Mouse (Mus musculus) forebrain, embryonic 12.5 days (tissue): ENCODE results near the gene C1qa. TPM values are rescaled to one million over a fixed set of nuclear protein-coding genes. Genes with fewer than 3 reads are reported as not detected.

ENCODE experiments used
- ATAC-seq: fragments of 200-750 bp; cut with Nextera tagmentation; 2 replicates; pipeline ENCODE4 v1.8.0; 2017; ENCODE audit warnings: moderate TSS enrichment; ENCODE audit not compliant: low FRiP score
- H3K27ac ChIP-seq: fragments of 300-500 bp; sonication (generic); 2 replicates; pipeline ENCODE4 v1.5.1; 2016; ENCODE audit warnings: mild to moderate bottlenecking
- H3K27me3 ChIP-seq: fragments of 300-500 bp; sonication (generic); 2 replicates; pipeline ENCODE4 v1.6.1; 2016; ENCODE audit warnings: mild to moderate bottlenecking
- H3K36me3 ChIP-seq: fragments of 300-500 bp; sonication (generic); replicated peaks from 2 replicates; pipeline ENCODE4 v1.6.1; 2016; ENCODE audit warnings: mild to moderate bottlenecking
- H3K4me1 ChIP-seq: fragments of 300-500 bp; sonication (generic); 2 replicates; pipeline ENCODE4 v1.6.1; 2016
- H3K4me2 ChIP-seq: fragments of 300-500 bp; sonication (generic); 2 replicates; pipeline ENCODE4 v1.6.1; 2016; ENCODE audit warnings: mild to moderate bottlenecking, moderate library complexity
- H3K4me3 ChIP-seq: fragments of 300-500 bp; sonication (generic); replicated peaks from 2 replicates; pipeline ENCODE4 v1.5.1; 2016; ENCODE audit warnings: mild to moderate bottlenecking
- H3K9ac ChIP-seq: fragments of 300-500 bp; sonication (generic); 2 replicates; pipeline ENCODE4 v1.6.1; 2016; ENCODE audit warnings: mild to moderate bottlenecking
- H3K9me3 ChIP-seq: fragments of 300-500 bp; sonication (generic); 2 replicates; pipeline ENCODE4 v1.6.1; 2016
- WGBS: fragments of 180-500 bp; shearing (Covaris S2); methylation state at CpG from one replicate; pipeline ENCODE4 v1.1.7; 2016; 5-methylcytosine and 5-hydroxymethylcytosine counted together
- polyA plus RNA-seq: library from polyadenylated mRNA; unstranded; fragments of >200 nt; fragmentation: Nextera tagmentation; extraction: Ambion mirVana; gene quantifications from 2 replicates; pipeline ENCODE4 v1.2.1, GENCODE M21; 2016

Gene C1qa
- polyA plus RNA-seq, 1 experiment from 2014 or later, result 12.0 TPM

DNA sequence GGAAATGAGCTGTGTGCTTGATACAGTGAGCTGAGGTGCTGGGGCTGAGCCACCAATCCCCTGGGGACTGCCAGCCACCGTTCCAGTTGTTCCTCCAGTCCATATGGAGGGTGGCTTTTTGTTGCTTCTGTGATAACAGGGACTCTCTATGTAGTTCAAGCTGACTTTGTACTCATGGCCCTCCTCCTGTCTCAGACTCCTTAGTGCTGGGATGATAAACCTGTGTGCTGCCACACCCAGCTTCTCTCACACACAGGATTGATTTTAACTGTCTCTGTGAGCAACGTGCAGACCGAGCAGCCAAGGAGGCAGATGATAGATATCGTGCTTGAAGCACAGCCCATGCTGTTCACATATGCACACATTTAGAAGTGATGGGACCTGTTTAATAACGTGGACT, 46.5 kb downstream of the C1qa start:
- WGBS, result 82% methylated on average over 5 of the region's 5 CpGs
- H3K27ac ChIP-seq, result no peak overlapping the region
- no peaks in the 10 kb centered on the region for H3K36me3 ChIP-seq
- H3K4me3 ChIP-seq, result no peak overlapping the region
- no peaks in the 10 kb centered on the region; the same call in 1 of the 2 replicates for H3K27me3 ChIP-seq
- H3K4me1 ChIP-seq, result peaks cover 3% of the 10 kb centered on the region; the same call in 1 of the 2 replicates
- ATAC-seq, result no peak
- H3K9ac ChIP-seq, result no peak overlapping the region
- H3K9me3 ChIP-seq, result no peaks in the 10 kb centered on the region
- no peak overlapping the region for H3K4me2 ChIP-seq

DNA sequence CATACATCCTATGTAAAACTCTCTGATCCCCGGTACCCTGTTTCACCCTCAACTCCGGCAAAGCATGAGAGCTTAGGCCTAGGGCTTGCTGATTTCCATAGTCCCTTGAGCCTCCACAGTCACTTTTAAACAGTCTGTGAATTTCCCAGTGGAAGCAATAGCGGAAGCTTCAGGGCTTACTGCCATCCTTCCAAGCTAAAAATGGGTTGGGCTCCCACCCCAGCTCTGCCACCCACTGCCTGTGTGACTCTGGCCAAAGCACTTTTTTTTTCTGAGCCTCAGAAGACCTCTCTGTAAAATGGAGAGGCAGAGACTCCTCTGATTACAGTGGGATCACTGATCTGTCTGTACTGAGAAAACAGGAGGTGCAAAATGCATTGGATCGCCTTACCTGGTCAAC, 50.0 kb downstream of the C1qa start:
- H3K27ac ChIP-seq, result no peak overlapping the region
- 74% methylated on average over 4 of the region's 4 CpGs for WGBS

DNA sequence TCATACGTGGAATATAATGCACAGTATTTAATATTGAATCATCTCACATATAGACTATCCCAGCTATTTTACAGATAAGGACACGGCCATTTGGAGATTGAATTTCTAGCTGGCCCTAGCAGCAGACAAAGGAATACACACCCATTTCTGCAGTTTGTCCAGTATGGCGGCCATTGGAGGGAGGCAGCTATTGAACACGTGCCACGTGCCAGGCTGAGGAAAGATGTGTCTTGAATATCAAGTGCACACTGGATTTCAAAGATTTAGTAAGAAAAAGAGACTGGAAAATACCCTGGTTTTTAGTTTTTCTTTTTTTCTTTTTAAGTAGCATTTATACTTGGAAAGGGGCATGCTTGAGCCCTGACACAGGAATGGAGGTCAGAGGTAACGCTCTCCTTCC, 51.4 kb downstream of the C1qa start:
- no peak for ATAC-seq
- H3K9ac ChIP-seq, result no peak overlapping the region
- no peak overlapping the region for H3K27ac ChIP-seq
- H3K36me3 ChIP-seq, result no peaks in the 10 kb centered on the region
- 75% methylated on average over 6 of the region's 6 CpGs for WGBS
- H3K9me3 ChIP-seq, result no peaks in the 10 kb centered on the region
- H3K27me3 ChIP-seq, result no peaks in the 10 kb centered on the region; the same call in 1 of the 2 replicates
- H3K4me1 ChIP-seq, result peaks cover 10% of the 10 kb centered on the region
- H3K4me2 ChIP-seq, result no peak overlapping the region
- H3K4me3 ChIP-seq, result no peak overlapping the region

More for the DNA sequence above, 50.0 kb downstream of the C1qa start:
- no peaks in the 10 kb centered on the region for H3K9me3 ChIP-seq
- no peaks in the 10 kb centered on the region for H3K27me3 ChIP-seq
- no peak overlapping the region for H3K4me2 ChIP-seq
- no peaks in the 10 kb centered on the region for H3K36me3 ChIP-seq
- peaks cover 13% of the 10 kb centered on the region for H3K4me1 ChIP-seq
- ATAC-seq, result no peak
- H3K4me3 ChIP-seq, result no peak overlapping the region
- H3K9ac ChIP-seq, result no peak overlapping the region

Other genes starting within 250 kb of the C1qa start
- gene Ephb2, start 62.8 kb downstream of the C1qa start, polyA plus RNA-seq, result 20.3 and 30.2 TPM in 2 replicates
- gene C1qb, start 12.6 kb downstream of the C1qa start, polyA plus RNA-seq, result 16.0 and 18.8 TPM in 2 replicates
- 9.5 and 10.2 TPM in 2 replicates for gene C1qc, start 5.7 kb downstream of the C1qa start, polyA plus RNA-seq
- gene Epha8, start 58.0 kb upstream of the C1qa start, polyA plus RNA-seq, result 1.3 and 1.8 TPM in 2 replicates
- gene Zbtb40, start 150.0 kb upstream of the C1qa start, polyA plus RNA-seq, result 6.6 and 8.3 TPM in 2 replicates